Mouse (Mus musculus) ovary, adult 18-20 months (tissue): ENCODE results near the gene Stk39.
"Not testable (repeated sequence)": the region's sequence is repeated elsewhere in the genome, so short reads cannot be mapped to it uniquely, and the experiment has no call there.

ENCODE experiments used
- DNase-seq: peaks from one replicate; pipeline ENCODE4 v3.0.0; 2022; ENCODE audit warnings: low spot score, mixed read lengths

Stk39 gene

DNA sequence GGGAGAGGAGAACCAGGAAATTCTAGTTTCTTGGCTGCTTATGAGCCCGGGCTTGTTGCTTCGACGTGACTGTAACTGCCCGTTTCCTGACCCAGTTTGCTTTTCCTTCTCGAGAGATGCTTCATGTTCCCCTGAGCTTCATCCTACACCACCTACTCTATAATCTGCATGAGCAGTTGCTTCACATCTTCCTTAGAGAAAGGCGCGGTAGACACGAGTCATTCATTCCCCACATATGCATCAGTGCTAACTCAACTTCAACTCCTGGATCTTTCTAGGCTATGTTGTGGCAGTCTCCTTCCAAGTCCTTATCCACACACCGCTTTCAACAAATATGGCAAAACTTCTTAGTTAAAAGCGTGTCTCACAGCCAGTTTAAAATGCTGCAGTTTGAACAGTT, 184.0 kb downstream of the Stk39 start:
- no peak for DNase-seq

- DNase-seq = peak; percentile 14
Measured at GRCm38 (mm10) chr2:68284391-68284790, 187.7 kb downstream of the Stk39 start.

DNA sequence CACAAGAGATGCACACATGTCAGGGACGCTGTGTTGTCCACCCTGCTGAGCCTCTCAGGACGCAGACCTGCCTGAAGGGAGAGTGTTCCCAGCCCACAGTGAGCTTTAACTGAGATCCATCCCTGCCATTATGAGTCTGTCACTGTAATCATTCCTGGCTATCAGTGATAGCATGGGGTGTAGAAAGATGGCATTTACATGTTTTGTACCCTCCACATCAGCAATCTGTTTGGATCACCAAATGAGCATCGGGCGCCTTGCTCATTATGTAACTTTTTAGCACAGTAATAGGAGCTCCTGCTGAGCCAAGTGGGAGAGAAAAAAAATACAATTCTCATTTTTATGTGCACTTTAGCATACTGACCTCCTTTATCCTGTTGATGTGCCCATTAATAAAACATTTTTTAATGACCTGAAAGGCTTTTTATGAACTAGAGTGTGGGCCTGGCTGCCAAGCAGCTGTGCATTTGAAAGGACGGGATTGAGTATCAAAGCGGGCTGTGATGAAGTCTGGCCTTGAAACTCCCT, 189.0 kb downstream of the Stk39 start:
- DNase-seq = no peak

GRCm38 (mm10) chr2:68281575-68281974, 190.5 kb downstream of the Stk39 start:
- no peak for DNase-seq

DNA sequence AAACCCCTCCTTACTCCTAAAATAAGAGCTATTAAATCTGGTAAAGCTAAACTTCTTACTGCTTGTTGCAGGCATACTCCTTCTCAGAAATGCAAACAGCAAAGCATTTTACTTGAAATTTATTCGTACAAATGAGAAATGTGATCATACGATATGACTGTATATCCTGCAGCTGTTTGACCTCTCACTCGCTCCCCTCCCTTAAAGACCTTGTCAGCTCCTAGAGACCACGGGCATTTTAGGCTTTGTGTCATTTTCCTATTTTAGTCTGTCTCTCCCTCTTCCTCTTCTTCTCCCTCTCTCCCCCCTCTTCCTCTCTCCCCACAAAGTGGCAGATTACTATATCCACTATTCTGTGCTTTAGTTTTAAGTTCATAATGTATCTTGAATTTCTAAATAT, 200.8 kb downstream of the Stk39 start:
- DNase-seq = no peak

- DNase-seq = no peak
Measured at GRCm38 (mm10) chr2:68270836-68271235, 201.2 kb downstream of the Stk39 start.

DNA sequence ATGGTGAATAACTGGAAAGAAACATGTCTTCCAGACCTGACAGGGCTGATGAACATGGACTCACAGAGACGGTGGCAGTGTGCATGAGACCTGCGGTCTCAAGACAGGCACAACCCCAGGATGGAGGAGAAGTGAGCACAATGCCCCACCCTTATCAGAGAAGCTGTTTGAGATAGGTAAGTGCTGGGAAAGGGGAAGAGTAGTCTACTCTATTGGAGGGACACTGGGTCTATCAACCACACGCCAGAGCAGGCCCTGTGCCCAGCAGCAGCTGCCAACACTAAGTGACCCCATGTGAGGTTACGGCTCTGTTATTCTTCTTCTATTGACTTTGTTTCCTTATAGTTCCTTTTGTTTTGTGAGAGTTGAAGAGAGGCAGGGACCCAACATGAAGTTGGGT, 202.4 kb downstream of the Stk39 start:
- no peak for DNase-seq

DNA sequence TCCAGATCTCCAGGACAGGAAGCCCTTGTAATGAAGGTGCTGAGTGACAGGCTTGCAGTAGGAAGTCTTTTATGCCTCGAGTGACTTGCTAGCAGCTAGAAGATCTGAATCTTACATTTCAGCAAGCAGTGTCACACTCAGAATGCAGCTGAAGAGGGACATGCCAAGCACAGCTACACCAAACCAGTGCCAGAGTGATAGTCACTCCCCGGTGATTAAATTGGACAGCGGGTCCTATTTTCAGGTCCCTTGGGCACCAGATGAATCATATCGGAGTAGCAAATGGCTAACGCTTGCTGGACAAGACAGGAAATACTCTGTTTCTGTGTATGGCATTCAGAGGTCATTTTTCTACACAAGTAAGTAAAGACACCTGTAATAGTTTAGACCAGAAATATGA, 207.2 kb downstream of the Stk39 start:
- DNase-seq = no peak

DNA sequence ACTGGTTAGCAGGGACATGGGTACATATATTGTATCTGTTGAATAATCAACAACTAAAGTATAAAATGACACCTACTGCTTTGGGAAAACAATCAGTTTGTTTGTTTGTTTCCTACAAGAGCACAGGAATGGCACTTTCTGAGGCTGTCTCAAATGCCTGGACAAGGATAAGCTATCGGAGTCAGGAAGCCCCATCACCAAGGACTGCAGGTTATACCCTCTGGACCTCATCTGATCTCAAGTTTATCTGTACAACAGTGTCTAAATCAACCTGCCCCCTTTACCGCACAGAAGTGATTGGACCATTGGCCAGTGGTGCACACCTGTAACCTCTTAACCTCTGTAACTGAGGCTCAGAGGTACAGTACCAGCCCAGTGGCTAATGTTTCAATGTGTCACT, 211.2 kb downstream of the Stk39 start:
- DNase-seq = no peak

DNA sequence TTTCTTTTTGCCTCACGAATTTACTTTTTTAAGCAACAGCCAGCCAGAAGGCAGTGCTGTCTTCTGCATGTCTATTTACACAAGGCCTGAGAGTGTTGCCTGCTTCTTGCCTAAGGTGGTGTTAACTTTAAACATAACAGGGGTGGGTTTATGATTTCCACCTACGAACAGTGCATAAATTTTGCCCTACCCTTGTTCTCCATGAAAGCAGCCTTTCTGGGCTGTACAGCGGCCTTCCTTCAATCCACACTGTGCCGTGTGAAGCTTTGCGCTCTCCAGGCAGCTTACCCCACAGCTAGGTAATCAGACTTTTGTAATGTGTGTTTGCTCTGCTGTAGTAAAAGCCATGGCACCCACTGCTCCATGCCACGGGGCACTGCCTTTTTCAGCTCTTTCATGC, 214.5 kb downstream of the Stk39 start:
- no peak for DNase-seq

GRCm38 (mm10) chr2:68256472-68256871, 215.6 kb downstream of the Stk39 start:
- no peak for DNase-seq

GRCm38 (mm10) chr2:68254756-68255155, 217.3 kb downstream of the Stk39 start:
- no peak for DNase-seq

DNA sequence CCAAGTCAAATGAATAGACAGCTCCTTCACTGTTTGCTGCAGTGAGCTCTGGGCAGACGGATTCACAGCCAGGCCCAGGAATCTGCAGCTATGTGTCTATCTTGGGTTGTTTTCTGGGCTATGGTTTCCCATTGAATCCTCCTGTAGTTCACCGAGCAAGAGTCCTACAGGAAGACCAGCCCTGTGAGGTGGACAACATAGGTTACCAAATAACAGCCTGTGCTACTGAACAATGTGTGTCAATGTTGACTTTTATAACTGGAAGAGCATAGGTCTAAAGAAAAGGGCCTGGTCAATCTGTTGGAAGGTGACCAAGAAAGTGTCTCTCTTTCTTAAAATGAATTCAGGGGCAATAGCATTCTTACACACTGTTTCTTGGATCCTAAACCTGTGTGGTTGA, 218.8 kb downstream of the Stk39 start:
- DNase-seq = no peak

GRCm38 (mm10) chr2:68252048-68252758, 219.9 kb downstream of the Stk39 start:
- DNase-seq = no peak

DNA sequence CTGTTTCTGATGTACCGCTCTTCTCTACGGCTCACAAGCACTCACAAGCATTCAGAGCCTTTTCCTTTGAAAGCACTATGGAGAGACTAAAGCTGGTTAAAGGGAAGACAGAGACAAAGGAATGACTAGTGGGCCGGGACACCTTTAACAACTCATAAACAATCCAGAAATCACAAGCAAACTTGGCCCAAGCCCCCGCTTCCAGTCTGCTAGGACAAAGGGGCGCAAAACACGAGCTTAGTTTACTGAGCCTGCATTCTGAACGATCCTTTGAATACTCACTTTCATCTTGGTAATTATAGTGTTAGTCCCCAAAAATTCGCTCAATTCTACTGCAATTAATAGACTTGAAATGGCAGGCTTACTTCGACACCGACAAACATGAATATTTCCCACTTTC, 221.2 kb downstream of the Stk39 start:
- no peak for DNase-seq

DNA sequence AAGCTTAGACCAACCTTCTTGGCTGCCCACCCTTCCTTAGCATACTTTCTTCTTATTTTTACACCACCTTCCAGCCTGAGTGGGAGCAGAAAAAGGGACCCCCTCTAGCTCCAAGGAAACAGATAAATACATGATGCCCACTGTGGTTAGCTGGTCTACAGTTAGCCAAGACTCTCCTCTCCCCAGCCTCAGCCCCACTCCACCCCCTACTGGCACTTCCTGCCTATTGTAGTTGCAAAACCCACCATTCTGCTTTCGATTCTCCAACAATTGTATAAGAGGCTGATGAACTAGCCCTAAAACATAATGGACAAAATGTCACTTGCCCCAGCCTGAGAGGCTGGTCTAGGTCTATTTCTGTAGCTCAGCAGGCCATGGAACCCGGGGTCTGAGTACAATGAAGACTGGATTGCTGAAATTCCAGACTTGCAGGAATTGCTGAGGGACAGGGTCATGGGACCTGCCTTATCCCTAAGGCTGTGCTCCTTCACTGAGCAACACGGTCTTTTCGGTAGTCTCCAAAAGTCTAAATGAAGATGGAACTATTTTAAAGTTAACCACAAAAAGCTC, 222.1 kb downstream of the Stk39 start:
- no peak for DNase-seq

GRCm38 (mm10) chr2:68246284-68246683, 225.8 kb downstream of the Stk39 start:
- DNase-seq = no peak

- DNase-seq = no peak
Measured at GRCm38 (mm10) chr2:68244556-68244955, 227.5 kb downstream of the Stk39 start.

DNA sequence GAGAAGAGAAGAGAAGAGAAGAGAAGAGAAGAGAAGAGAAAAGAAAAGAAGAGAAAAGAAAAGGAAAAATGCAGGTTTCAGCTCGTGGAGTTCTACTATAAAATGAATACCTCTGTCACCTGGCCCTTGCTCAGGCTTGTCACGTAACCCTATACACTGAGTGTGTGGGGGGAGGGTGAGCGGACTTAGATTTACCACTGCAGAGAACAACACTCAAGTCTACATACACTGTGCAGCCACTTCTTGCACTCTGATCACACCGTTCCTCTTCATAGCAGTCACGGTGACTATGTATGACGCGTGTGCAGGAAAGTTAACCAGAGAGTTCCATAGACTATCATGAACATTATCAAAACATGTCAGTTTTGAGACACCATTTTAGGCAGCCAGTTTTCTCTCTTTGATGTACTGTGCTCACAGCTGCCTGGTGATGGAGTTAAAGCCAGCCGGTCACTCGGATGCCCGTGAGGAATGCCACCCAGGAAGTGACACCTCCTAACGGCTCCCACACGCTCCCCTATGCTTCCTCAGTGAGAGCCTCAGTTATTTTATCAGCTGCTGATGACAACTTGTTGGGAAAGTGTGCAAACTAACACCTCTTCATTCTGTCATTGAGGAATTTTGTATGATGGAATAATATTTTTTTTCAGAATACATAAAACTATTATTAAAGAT, 228.1 kb downstream of the Stk39 start:
- no peak for DNase-seq

GRCm38 (mm10) chr2:68243273-68243672, 228.8 kb downstream of the Stk39 start:
- DNase-seq = no peak

- DNase-seq = no peak
Measured at GRCm38 (mm10) chr2:68242069-68242468, 230.0 kb downstream of the Stk39 start.

- DNase-seq = no peak
Measured at GRCm38 (mm10) chr2:68241640-68242039, 230.4 kb downstream of the Stk39 start.

- not testable (repeated sequence) for DNase-seq
Measured at GRCm38 (mm10) chr2:68239415-68239814, 232.7 kb downstream of the Stk39 start.
